Mouse (Mus musculus) liver, postnatal 0 days (tissue): ENCODE results near the gene Dicer1. TPM values are rescaled to one million over a fixed set of nuclear protein-coding genes. Genes with fewer than 3 reads are reported as not detected.

ENCODE experiments used
- ATAC-seq: fragments of 200-750 bp; cut with Nextera tagmentation; 2 replicates; pipeline ENCODE4 v1.8.0; 2017; ENCODE audit warnings: mild to moderate bottlenecking, moderate library complexity
- DNase-seq: peaks from one replicate; pipeline ENCODE4 v3.0.0-alpha.2; 2016
- H3K27ac ChIP-seq: fragments of 300-500 bp; sonication (generic); 2 replicates; pipeline ENCODE4 v1.5.1; 2014; ENCODE audit warnings: antibody characterized with exemption, moderate library complexity, mild to moderate bottlenecking, low read depth
- H3K27me3 ChIP-seq: fragments of 300-500 bp; sonication (generic); 2 replicates; pipeline ENCODE4 v1.6.1; 2014; ENCODE audit warnings: low read length, control low read depth, mixed read lengths; ENCODE audit not compliant: insufficient read depth
- H3K36me3 ChIP-seq: fragments of 300-500 bp; sonication (generic); replicated peaks from 2 replicates; pipeline ENCODE4 v1.6.1; 2014; ENCODE audit warnings: mild to moderate bottlenecking, control low read depth, low read length, moderate library complexity, mixed read lengths; ENCODE audit not compliant: insufficient read depth
- H3K4me1 ChIP-seq: fragments of 300-500 bp; sonication (generic); 2 replicates; pipeline ENCODE4 v1.6.1; 2014; ENCODE audit warnings: antibody characterized with exemption, mild to moderate bottlenecking, control low read depth; ENCODE audit not compliant: insufficient read depth
- H3K4me2 ChIP-seq: fragments of 300-500 bp; sonication (generic); 2 replicates; pipeline ENCODE4 v1.6.1; 2014; ENCODE audit warnings: low read depth, mild to moderate bottlenecking, low read length, moderate library complexity, mixed read lengths
- H3K4me3 ChIP-seq: fragments of 300-500 bp; sonication (generic); 2 replicates; pipeline ENCODE4 v1.5.1; 2014; ENCODE audit warnings: low read depth, low read length
- H3K9ac ChIP-seq: fragments of 300-500 bp; sonication (generic); replicated peaks from 2 replicates; pipeline ENCODE4 v1.6.1; 2014; ENCODE audit warnings: mild to moderate bottlenecking, moderate library complexity
- H3K9me3 ChIP-seq: fragments of 300-500 bp; sonication (generic); 2 replicates; pipeline ENCODE4 v1.6.1; 2016; ENCODE audit warnings: mild to moderate bottlenecking, control low read depth, low read length, mixed read lengths
- CTCF ChIP-seq: sonication (generic); IDR thresholded peaks from 2 replicates; pipeline ENCODE4 v1.5.1; 2016; ENCODE audit warnings: antibody characterized with exemption, low read depth
- EP300 ChIP-seq: IDR thresholded peaks from 2 replicates; pipeline ENCODE4 v1.6.1; 2016; ENCODE audit warnings: antibody characterized with exemption, low read depth, mild to moderate bottlenecking
- WGBS: fragments of 180-500 bp; shearing (Covaris S2); extraction: QIAGEN DNeasy Blood & Tissue Kit; methylation state at CpG from one replicate; pipeline ENCODE4 v1.1.7; 2014; ENCODE audit not compliant: insufficient replicate concordance; 5-methylcytosine and 5-hydroxymethylcytosine counted together
- polyA plus RNA-seq: library from polyadenylated mRNA; unstranded; fragments of >200 nt; fragmentation: Nextera tagmentation; extraction: Ambion mirVana; gene quantifications from 2 replicates; pipeline ENCODE4 v1.2.1, GENCODE M21; 2015

Gene Dicer1
- polyA plus RNA-seq, 1 experiment from 2014 or later = 11.7 TPM

DNA sequence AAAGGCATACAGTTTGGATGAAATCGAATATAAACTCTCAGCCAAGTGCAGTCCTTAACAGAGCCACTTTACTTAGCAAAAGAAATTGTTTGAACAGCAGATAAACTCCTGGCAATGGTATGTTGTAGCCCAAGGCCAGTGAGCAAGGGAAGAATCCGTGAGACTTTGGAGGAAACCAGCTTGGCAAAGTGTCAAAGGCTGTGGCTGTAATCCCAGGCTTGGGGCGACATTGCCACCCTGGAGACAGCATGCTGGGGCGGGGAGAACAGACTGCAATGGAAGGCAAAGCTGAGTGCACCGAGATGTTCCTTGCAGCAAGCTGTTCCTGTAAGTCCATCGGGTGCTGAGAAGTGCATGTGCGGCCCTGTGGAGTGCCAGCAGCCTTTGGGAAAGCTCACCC, 109.4 kb downstream of the Dicer1 start:
- no peak overlapping the region for H3K9ac ChIP-seq
- TF ChIP-seq CTCF (no peak), EP300 (no peak)
- no peaks in the 10 kb centered on the region for H3K4me1 ChIP-seq
- no peak overlapping the region for H3K27ac ChIP-seq
- H3K36me3 ChIP-seq = no peaks in the 10 kb centered on the region
- no peak for DNase-seq
- no peaks in the 10 kb centered on the region for H3K9me3 ChIP-seq
- 58% methylated on average over 7 of the region's 7 CpGs for WGBS
- H3K4me3 ChIP-seq = no peak overlapping the region
- H3K4me2 ChIP-seq = no peak overlapping the region
- H3K27me3 ChIP-seq = peaks cover 11% of the 10 kb centered on the region; the same call in 1 of the 2 replicates
- ATAC-seq = no peak

DNA sequence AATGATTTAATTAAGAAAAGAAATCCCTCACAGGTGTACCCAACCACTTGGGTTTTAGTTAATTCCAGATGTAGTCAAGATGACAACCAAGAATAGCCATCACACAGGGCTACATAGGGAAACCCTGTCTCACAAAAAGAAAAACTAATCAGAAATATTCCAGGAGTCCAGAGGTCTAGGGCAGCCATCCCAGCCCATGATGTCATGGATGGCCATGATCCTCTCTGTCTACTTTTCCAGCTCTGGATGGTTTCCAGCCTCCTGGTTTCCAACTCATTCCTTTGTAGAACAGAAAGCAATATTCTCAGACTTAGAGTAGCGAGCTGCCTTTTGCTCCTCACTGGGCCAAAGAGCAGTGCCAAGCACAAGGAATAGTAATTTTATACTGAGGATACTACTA, 110.8 kb downstream of the Dicer1 start:
- no peaks in the 10 kb centered on the region for H3K36me3 ChIP-seq
- no peaks in the 10 kb centered on the region for H3K9me3 ChIP-seq
- H3K4me3 ChIP-seq = no peak overlapping the region
- H3K27ac ChIP-seq = no peak overlapping the region
- ATAC-seq (no peak), DNase-seq (no peak)
- H3K9ac ChIP-seq = no peak overlapping the region
- TF ChIP-seq CTCF (no peak), EP300 (no peak)
- no peak overlapping the region for H3K4me2 ChIP-seq
- WGBS = 84% methylated on average over 1 of the region's 1 CpGs
- no peaks in the 10 kb centered on the region for H3K4me1 ChIP-seq
- peaks cover 20% of the 10 kb centered on the region; the same call in 1 of the 2 replicates for H3K27me3 ChIP-seq

DNA sequence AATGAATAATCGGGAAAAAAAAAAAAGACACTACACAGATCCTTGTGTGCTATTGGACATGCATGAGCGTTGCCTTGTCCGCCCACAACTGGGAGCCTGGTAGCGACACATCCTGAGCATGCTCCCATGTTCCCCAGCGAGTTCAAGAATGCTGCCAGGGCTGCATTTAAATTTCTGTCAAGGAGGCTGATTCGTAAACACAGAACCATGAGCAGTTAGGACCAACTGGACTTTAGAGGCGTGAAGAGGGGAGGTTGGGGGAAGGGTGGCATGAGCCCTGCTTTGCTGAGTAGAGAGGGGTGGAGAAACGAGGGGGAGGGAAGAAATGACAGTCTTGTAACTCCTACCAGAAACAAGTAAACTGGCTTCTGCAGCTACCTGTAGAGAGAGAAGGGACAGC, 113.6 kb downstream of the Dicer1 start:
- Histone ChIP-seq H3K36me3 (no peaks in the 10 kb centered on the region), H3K9ac (no peak overlapping the region), H3K27ac (no peak overlapping the region), H3K4me1 (no peaks in the 10 kb centered on the region), H3K4me3 (no peak overlapping the region), H3K9me3 (no peaks in the 10 kb centered on the region), H3K27me3 (peaks cover 20% of the 10 kb centered on the region; the same call in 1 of the 2 replicates), H3K4me2 (no peak overlapping the region)
- ATAC-seq (no peak), DNase-seq (no peak)
- WGBS = 34% methylated on average over 8 of the region's 8 CpGs
- TF ChIP-seq EP300 (no peak), CTCF (no peak)

Other genes starting within 250 kb of the Dicer1 start
- 1.9 and 2.5 TPM in 2 replicates for gene Clmn, start 113.1 kb upstream of the Dicer1 start, polyA plus RNA-seq